Mouse (Mus musculus) liver, embryonic 14.5 days (tissue): ENCODE data around the gene Brd2.
"Not testable (repeated sequence)": the region's sequence is repeated elsewhere in the genome, so short reads cannot be mapped to it uniquely, and the experiment has no call there.

ENCODE experiments used
- CTCF ChIP-seq: IDR thresholded peaks from 2 replicates; pipeline ENCODE4 v1.5.1; 2016; ENCODE audit warnings: antibody characterized with exemption, low read depth, control low read depth
- EP300 ChIP-seq: IDR thresholded peaks from 2 replicates; pipeline ENCODE4 v1.6.1; 2016; ENCODE audit warnings: antibody characterized with exemption, low read depth

DNA sequence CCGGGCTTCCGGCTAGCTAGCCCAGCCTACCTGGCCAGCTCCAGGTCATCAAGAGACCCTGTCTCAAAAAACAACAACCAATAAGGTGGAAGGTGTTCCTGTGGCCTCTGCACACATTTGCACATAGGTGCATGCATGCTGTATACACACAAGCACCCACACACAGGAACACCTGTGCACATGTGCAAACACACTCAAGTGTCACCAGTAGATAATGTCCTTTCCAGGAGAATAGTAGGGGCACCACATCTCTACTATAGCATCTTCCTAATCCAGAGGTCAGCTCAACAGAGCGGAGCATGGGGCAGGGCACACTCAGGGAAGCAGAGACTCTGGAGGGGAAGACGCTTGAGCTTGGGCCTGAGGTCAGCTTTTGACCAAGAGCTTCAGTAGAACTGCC lies 21.8 kb upstream of the Brd2 start:
- not testable (repeated sequence) for TF ChIP-seq CTCF, EP300
